In the genomic region with DNA sequence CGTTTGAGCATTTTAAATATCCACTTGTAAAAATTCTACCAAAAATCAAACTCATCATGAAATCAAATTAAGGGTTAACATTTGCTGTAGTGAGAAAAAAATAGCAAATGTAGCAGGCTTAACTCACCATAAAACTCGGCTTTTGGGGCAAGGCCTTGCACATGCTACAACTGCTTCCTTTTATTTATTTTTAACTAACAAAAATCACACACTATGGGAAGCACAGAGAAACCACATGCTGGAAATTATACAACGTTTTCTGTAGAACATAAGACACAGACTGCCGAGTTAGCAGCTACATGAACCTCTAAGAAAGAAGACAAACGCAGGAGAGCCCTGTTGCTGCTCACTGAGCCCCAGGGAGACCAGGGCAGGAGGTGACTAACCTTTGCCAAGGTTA, we compare ENCODE assay signal across 33 mouse cellular contexts. TPM values are rescaled to one million over a fixed set of nuclear protein-coding genes. Genes with fewer than 3 reads are reported as not detected.
DNase-seq lines count a peak whose midpoint lies in the region; ATAC-seq lines count a peak whose summit lies in the region.
"Had no signal": no experiment of that assay in that cellular context is flagged by ENCODE, and none has a peak within 500 bp of the region (broad histone marks: within the 10 kb centered on the region; RNA-seq: fewer than 3 reads in every experiment).

No protein-coding gene starts in this region.

- H3K4me3 ChIP-seq in lung, embryonic 16.5 days (ENCODE audit: low read length): no peak overlapping the region
- no peak overlapping the region for H3K4me3 ChIP-seq in embryonic facial prominence, embryonic 15.5 days (replicated peaks)
- no peak overlapping the region for H3K4me3 ChIP-seq in stomach, embryonic 15.5 days (replicated peaks)
- H3K4me3 ChIP-seq: gastrocnemius, adult 2 months; hindbrain, embryonic 10.5 days; hindbrain, embryonic 15.5 days; kidney, embryonic 15.5 days; limb, embryonic 10.5 days; limb, embryonic 15.5 days; liver, embryonic 13.5 days; midbrain, embryonic 12.5 days; myocyte; neural tube, embryonic 12.5 days had no signal

- peaks cover 12% of the 10 kb centered on the region for H3K4me1 ChIP-seq in lung, embryonic 16.5 days (replicated peaks; ENCODE audit: control insufficient read depth, insufficient read depth, low read length)
- H3K4me1 ChIP-seq in embryonic facial prominence, embryonic 15.5 days: peaks cover 22% of the 10 kb centered on the region
- peaks cover 7% of the 10 kb centered on the region for H3K4me1 ChIP-seq in stomach, embryonic 15.5 days
- H3K4me1 ChIP-seq: hindbrain, embryonic 15.5 days; liver, embryonic 13.5 days had no signal

- no peaks in the 10 kb centered on the region for H3K36me3 ChIP-seq in lung, embryonic 16.5 days (ENCODE audit: control insufficient read depth, insufficient read depth, low read length)
- H3K36me3 ChIP-seq in embryonic facial prominence, embryonic 15.5 days: no peaks in the 10 kb centered on the region
- H3K36me3 ChIP-seq in stomach, embryonic 15.5 days: no peaks in the 10 kb centered on the region
- H3K36me3 ChIP-seq: hindbrain, embryonic 10.5 days; hindbrain, embryonic 15.5 days; kidney, embryonic 15.5 days; limb, embryonic 10.5 days; limb, embryonic 15.5 days; liver, embryonic 13.5 days; midbrain, embryonic 12.5 days; neural tube, embryonic 12.5 days had no signal

- DNase-seq in lung, postnatal 36 days: no peak
- no peak for DNase-seq in adrenal gland, adult 2 months
- DNase-seq in cerebellum, postnatal 14 days: no peak
- DNase-seq: adrenal gland, postnatal 36 days; B cell, adult 2 months; cerebellum, adult 8-10 months; cerebellum, postnatal 36 days; embryo, embryonic 11 days; gastrocnemius, adult 2 months; gastrocnemius, postnatal 36 days; heart, adult 18-20 months; kidney, adult 11 months; layer of hippocampus, adult 9-11 months; liver, embryonic 13.5 days; lung, adult 18-20 months; lung, postnatal 10 days; right cerebral cortex, adult 18-20 months; thymus, adult 18-20 months; thymus, postnatal 36 days had no signal

- H3K4me2 ChIP-seq in lung, embryonic 16.5 days (ENCODE audit: low read depth, low read length): no peak overlapping the region
- no peak overlapping the region for H3K4me2 ChIP-seq in embryonic facial prominence, embryonic 15.5 days (replicated peaks)
- H3K4me2 ChIP-seq in stomach, embryonic 15.5 days: no peak overlapping the region
- H3K4me2 ChIP-seq: heart, embryonic 11.5 days; hindbrain, embryonic 15.5 days; kidney, embryonic 15.5 days; limb, embryonic 15.5 days; liver, embryonic 13.5 days; midbrain, embryonic 12.5 days; neural tube, embryonic 12.5 days had no signal

- 0 out of 2 replicates have a peak overlapping the region, but pooled peaks have one; percentile 43 for H3K27ac ChIP-seq in lung, embryonic 16.5 days (ENCODE audit: low read length)
- H3K27ac ChIP-seq in embryonic facial prominence, embryonic 15.5 days (replicated peaks): peak overlapping the region; percentile 88
- peak overlapping the region; percentile 69; the same call in 1 of the 2 replicates for H3K27ac ChIP-seq in stomach, embryonic 15.5 days
- H3K27ac ChIP-seq: gastrocnemius, adult 2 months; hindbrain, embryonic 10.5 days; hindbrain, embryonic 15.5 days; kidney, embryonic 15.5 days; limb, embryonic 10.5 days; limb, embryonic 15.5 days; liver, embryonic 13.5 days; midbrain, embryonic 12.5 days; neural tube, embryonic 12.5 days had no signal

- ATAC-seq in lung, embryonic 16.5 days (ENCODE audit: low read depth): no peak
- ATAC-seq in embryonic facial prominence, embryonic 15.5 days (ENCODE audit: insufficient number of reproducible peaks, low FRiP score, low TSS enrichment, low read depth): no peak
- ATAC-seq in stomach, embryonic 15.5 days (ENCODE audit: insufficient read depth, low FRiP score, low read depth): no peak
- ATAC-seq: forebrain, embryonic 14.5 days; inflammation-experienced regulatory T-cells, adult 6 months had no signal

- H3K27me3 ChIP-seq in lung, embryonic 16.5 days (ENCODE audit: control insufficient read depth, insufficient read depth, low read depth, low read length): no peaks in the 10 kb centered on the region
- H3K27me3 ChIP-seq in embryonic facial prominence, embryonic 15.5 days: no peaks in the 10 kb centered on the region
- no peaks in the 10 kb centered on the region for H3K27me3 ChIP-seq in stomach, embryonic 15.5 days (replicated peaks)
- H3K27me3 ChIP-seq: hindbrain, embryonic 15.5 days; kidney, embryonic 15.5 days; limb, embryonic 15.5 days; liver, embryonic 13.5 days; midbrain, embryonic 12.5 days; neural tube, embryonic 12.5 days had no signal

- H3K9ac ChIP-seq in lung, embryonic 16.5 days (ENCODE audit: low read length): no peak overlapping the region
- no peak overlapping the region for H3K9ac ChIP-seq in embryonic facial prominence, embryonic 15.5 days
- H3K9ac ChIP-seq in stomach, embryonic 15.5 days: no peak overlapping the region
- H3K9ac ChIP-seq: hindbrain, embryonic 15.5 days; kidney, embryonic 15.5 days; limb, embryonic 15.5 days; liver, embryonic 13.5 days; midbrain, embryonic 12.5 days; neural tube, embryonic 12.5 days had no signal

- 41% methylated on average over 5 of the region's 5 CpGs for WGBS in lung, embryonic 16.5 days
- 26% methylated on average over 5 of the region's 5 CpGs for WGBS in embryonic facial prominence, embryonic 15.5 days
- 40% methylated on average over 5 of the region's 5 CpGs for WGBS in stomach, embryonic 15.5 days

- no peaks in the 10 kb centered on the region for H3K9me3 ChIP-seq in lung, embryonic 16.5 days (ENCODE audit: control insufficient read depth, low read length)
- H3K9me3 ChIP-seq in embryonic facial prominence, embryonic 15.5 days (replicated peaks): no peaks in the 10 kb centered on the region
- no peaks in the 10 kb centered on the region for H3K9me3 ChIP-seq in stomach, embryonic 15.5 days
- H3K9me3 ChIP-seq: hindbrain, embryonic 10.5 days; hindbrain, embryonic 15.5 days; kidney, embryonic 15.5 days; limb, embryonic 10.5 days; limb, embryonic 15.5 days; liver, embryonic 13.5 days; midbrain, embryonic 12.5 days; neural tube, embryonic 12.5 days had no signal

RNA-seq across cellular contexts. Expression of gene Slc16a7, which starts 57.9 kb away (rescaled TPM):
- 4.0 and 4.8 TPM in 2 replicates for polyA plus RNA-seq in lung, embryonic 16.5 days (2015; fragmentation: Nextera tagmentation; extraction: Ambion mirVana)
- polyA plus RNA-seq in embryonic facial prominence, embryonic 15.5 days (2015; fragmentation: Nextera tagmentation; extraction: Ambion mirVana): 9.1 and 9.4 TPM in 2 replicates
- polyA plus RNA-seq in stomach, embryonic 15.5 days (2015; fragmentation: Nextera tagmentation; extraction: Ambion mirVana): 7.7 and 10.1 TPM in 2 replicates
- 10 to 100 TPM; 11.6 to 15.9 TPM for total RNA-seq in adrenal gland, adult 2 months (2021)
- polyA plus RNA-seq in adrenal gland, adult 2 months (2012; rRNA removed): 1.1 TPM in 2 replicates
- polyA plus RNA-seq: myocyte had no signal
